ENCODE assay signal across 18 mouse cellular contexts in genomic region chr11:78102142-78102541, GRCm38 (mm10).
"Had no signal": no experiment of that assay in that cellular context is flagged by ENCODE, and none has a peak within 500 bp of the region (broad histone marks: within the 10 kb centered on the region; RNA-seq: fewer than 3 reads in every experiment).

No protein-coding gene starts in this region.

- H3K4me1 ChIP-seq: limb, embryonic 12.5 days; limb, embryonic 15.5 days had no signal

- ATAC-seq: midbrain, embryonic 13.5 days; midbrain, embryonic 16.5 days had no signal

- DNase-seq: kidney, adult 2 months; kidney, postnatal 10 days; kidney, postnatal 36 days; left cerebral cortex, postnatal 4 days; lung, adult 18-20 months; lung, postnatal 10 days; lung, postnatal 36 days; thymus, adult 18-20 months; thymus, postnatal 36 days had no signal

- H3K4me3 ChIP-seq: kidney, embryonic 15.5 days; limb, embryonic 12.5 days; limb, embryonic 15.5 days; lung, embryonic 15.5 days; megakaryocyte, embryonic 14.5 days; midbrain, embryonic 10.5 days; midbrain, embryonic 13.5 days had no signal

- H3K27me3 ChIP-seq: kidney, embryonic 15.5 days; limb, embryonic 12.5 days; limb, embryonic 15.5 days; lung, embryonic 15.5 days; megakaryocyte, embryonic 14.5 days; midbrain, embryonic 13.5 days had no signal

- H3K9ac ChIP-seq: kidney, embryonic 15.5 days; limb, embryonic 12.5 days; limb, embryonic 15.5 days; liver, embryonic 14.5 days; lung, embryonic 15.5 days; midbrain, embryonic 13.5 days had no signal

- H3K27ac ChIP-seq: kidney, embryonic 15.5 days; limb, embryonic 12.5 days; limb, embryonic 15.5 days; liver, embryonic 14.5 days; lung, embryonic 15.5 days; midbrain, embryonic 10.5 days; midbrain, embryonic 13.5 days had no signal

- H3K36me3 ChIP-seq: lung, embryonic 15.5 days had no signal

- H3K4me2 ChIP-seq: kidney, embryonic 15.5 days; limb, embryonic 12.5 days; limb, embryonic 15.5 days; lung, embryonic 15.5 days; midbrain, embryonic 13.5 days had no signal

- H3K9me3 ChIP-seq: kidney, embryonic 15.5 days; limb, embryonic 12.5 days; limb, embryonic 15.5 days; lung, embryonic 15.5 days; megakaryocyte, embryonic 14.5 days; midbrain, embryonic 10.5 days; midbrain, embryonic 13.5 days had no signal
